Mouse (Mus musculus) brain, embryonic 14.5 days (tissue): ENCODE measurements around the gene Rhbdf2.

Experiments used
- CTCF ChIP-seq: fragments of 200-500 bp; IDR thresholded peaks from 2 replicates; pipeline ENCODE4 v1.5.1; 2012; ENCODE audit warnings: inconsistent platforms, mild to moderate bottlenecking, moderate library complexity, borderline replicate concordance; ENCODE audit not compliant: insufficient read depth, insufficient read length; ENCODE audit errors: extremely low read depth
- POLR2A ChIP-seq: fragments of 200-500 bp; IDR thresholded peaks from 2 replicates; pipeline ENCODE4 v1.6.1; 2012; ENCODE audit warnings: mild to moderate bottlenecking, inconsistent platforms, borderline replicate concordance; ENCODE audit not compliant: poor library complexity, insufficient read depth, insufficient read length, severe bottlenecking; ENCODE audit errors: extremely low read depth

- TF ChIP-seq CTCF (peak; percentile 95), POLR2A (no peak)
Measured at GRCm38 (mm10) chr11:116628712-116629111, 1.9 kb upstream of the Rhbdf2 start.
